Mouse (Mus musculus): Measurements from ENCODE around the gene Mical3. TPM values are rescaled to one million over a fixed set of nuclear protein-coding genes. Genes with fewer than 3 reads are reported as not detected.
"Not testable (repeated sequence)": the region's sequence is repeated elsewhere in the genome, so short reads cannot be mapped to it uniquely, and the experiment has no call there.

The Mical3 gene
- polyA plus RNA-seq, 1 experiment from 2014 or later, result 11.7 TPM

DNA sequence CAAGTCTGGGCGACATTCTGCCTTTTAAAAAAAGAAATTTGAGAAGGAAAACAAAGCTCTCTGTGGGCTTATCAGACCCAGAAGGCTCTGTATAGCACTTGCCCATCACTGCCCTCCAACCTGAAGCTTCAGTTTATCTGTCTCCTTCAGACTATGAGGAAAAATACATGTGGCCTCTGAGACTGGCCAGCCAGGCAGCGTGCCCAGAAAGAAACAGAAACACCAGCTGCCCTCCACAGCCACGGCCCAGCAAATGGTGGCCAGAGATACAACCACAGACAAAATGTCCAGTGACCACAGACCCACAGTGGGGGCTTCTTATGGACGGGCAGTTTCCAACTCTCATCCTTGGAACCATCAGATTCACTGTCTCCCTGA lies 216.3 kb downstream of the Mical3 start:
- WGBS, result 81% methylated on average over 4 of the region's 4 CpGs
- no peak for ATAC-seq (ENCODE audit: insufficient read depth, low FRiP score, low read depth)
- no peaks in the 10 kb centered on the region for H3K36me3 ChIP-seq

DNA sequence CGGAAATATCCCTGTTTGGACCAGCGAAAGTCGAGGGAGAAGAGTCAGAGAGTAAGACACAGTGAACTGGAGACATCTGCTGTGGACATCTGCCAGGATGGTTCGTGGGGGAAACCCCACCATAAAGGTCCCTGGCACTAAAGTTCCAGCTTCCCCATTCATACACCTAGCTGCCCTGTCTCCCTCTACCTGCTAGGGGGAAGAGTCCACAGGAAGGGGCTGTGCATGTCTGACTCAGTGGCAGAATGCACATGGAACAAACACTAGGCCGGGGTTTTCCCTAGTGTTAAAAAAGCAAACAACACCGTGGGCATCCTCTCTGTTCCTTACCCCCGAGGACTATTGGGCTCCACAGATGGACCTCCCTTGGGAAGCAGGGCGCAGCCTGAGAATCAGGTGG lies 217.0 kb downstream of the Mical3 start:
- Histone ChIP-seq H3K4me3 (replicated peaks) (no peak overlapping the region), H3K9me3 (no peaks in the 10 kb centered on the region), H3K4me2 (no peak overlapping the region), H3K27me3 (replicated peaks) (no peaks in the 10 kb centered on the region), H3K4me1 (0 out of 2 replicates have a peak, but pooled peaks cover 11% of the 10 kb centered on the region), H3K9ac (no peak overlapping the region), H3K27ac (no peak overlapping the region), H3K36me3 (no peaks in the 10 kb centered on the region)
- 82% methylated on average over 8 of the region's 8 CpGs for WGBS
- ATAC-seq (ENCODE audit: insufficient read depth, low FRiP score, low read depth), result no peak

More for the DNA sequence above, 216.3 kb downstream of the Mical3 start:
- Histone ChIP-seq H3K4me3 (replicated peaks) (no peak overlapping the region), H3K27me3 (replicated peaks) (no peaks in the 10 kb centered on the region), H3K4me1 (0 out of 2 replicates have a peak, but pooled peaks cover 11% of the 10 kb centered on the region), H3K9ac (no peak overlapping the region), H3K27ac (0 out of 2 replicates have a peak overlapping the region, but pooled peaks have one; percentile 0), H3K9me3 (no peaks in the 10 kb centered on the region), H3K4me2 (0 out of 2 replicates have a peak overlapping the region, but pooled peaks have one; percentile 96)

DNA sequence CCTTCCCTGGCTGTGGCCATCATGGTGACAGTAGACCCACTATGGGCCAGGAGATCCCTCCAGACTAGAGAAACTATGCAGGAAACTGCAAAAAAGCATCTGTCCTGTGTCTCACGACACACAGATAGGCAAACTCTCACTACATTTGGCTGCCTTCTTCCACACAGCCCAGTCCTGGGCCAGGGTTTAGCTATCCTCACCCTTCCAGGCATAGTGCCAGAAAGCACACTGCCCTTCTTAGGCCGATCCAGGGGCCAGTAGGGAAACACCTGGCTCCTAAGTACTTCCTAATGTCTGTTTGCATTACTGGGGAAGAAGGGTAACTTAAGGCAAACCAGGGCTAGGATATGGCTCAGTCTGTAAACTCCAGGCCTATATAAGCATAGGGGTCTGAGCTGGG lies 217.9 kb downstream of the Mical3 start:
- Histone ChIP-seq H3K36me3 (no peaks in the 10 kb centered on the region), H3K27me3 (replicated peaks) (no peaks in the 10 kb centered on the region), H3K4me1 (0 out of 2 replicates have a peak, but pooled peaks cover 11% of the 10 kb centered on the region), H3K9ac (no peak overlapping the region), H3K27ac (no peak overlapping the region), H3K4me3 (replicated peaks) (no peak overlapping the region), H3K4me2 (no peak overlapping the region), H3K9me3 (no peaks in the 10 kb centered on the region)
- WGBS, result 26% methylated on average over 2 of the region's 2 CpGs
- ATAC-seq (ENCODE audit: insufficient read depth, low FRiP score, low read depth), result no peak

DNA sequence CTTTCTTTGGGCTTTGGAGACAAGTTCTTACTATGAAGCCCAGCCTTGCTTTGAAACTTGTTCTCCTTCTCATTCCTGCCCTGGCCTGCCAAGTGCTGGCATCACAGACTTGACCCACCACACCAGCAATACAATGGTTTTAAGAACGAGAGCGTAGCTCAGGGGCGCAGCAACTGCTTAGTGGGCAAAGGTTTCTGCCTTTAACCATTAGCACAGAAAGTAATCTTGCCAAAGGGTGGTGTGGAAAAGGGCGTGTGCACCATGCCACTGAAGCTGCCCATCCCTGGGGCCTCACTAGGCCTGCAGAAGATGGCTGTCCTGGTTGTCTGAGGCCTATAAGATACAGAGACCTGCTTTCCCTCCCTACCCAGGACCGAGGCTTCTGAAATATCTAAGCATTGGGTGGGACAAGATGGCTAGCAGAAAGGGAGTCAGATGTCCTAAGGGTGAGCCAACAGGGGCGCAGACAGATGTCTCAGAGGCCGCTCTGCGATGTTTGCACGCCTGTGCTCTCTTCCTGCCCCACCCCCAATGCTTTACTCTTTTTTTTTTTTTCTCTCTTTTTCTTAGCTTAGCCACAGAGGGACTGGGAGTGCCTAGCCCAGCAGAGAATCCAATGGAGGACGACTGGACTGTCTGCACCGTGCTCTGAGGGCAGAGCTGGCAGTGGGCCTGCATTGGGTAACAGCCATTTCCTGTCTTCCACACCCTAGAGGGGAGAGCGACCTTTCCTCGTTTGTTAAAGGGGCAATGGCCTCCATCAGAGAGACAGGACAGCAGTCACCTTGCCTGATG lies 219.4 kb downstream of the Mical3 start:
- Histone ChIP-seq H3K9ac (no peak overlapping the region), H3K27ac (no peak overlapping the region), H3K4me2 (no peak overlapping the region), H3K4me3 (replicated peaks) (no peak overlapping the region), H3K4me1 (0 out of 2 replicates have a peak, but pooled peaks cover 10% of the 10 kb centered on the region), H3K9me3 (no peaks in the 10 kb centered on the region), H3K36me3 (no peaks in the 10 kb centered on the region), H3K27me3 (replicated peaks) (no peaks in the 10 kb centered on the region)
- no peak for ATAC-seq (ENCODE audit: insufficient read depth, low FRiP score, low read depth)
- WGBS, result 66% methylated on average over 13 of the region's 13 CpGs

DNA sequence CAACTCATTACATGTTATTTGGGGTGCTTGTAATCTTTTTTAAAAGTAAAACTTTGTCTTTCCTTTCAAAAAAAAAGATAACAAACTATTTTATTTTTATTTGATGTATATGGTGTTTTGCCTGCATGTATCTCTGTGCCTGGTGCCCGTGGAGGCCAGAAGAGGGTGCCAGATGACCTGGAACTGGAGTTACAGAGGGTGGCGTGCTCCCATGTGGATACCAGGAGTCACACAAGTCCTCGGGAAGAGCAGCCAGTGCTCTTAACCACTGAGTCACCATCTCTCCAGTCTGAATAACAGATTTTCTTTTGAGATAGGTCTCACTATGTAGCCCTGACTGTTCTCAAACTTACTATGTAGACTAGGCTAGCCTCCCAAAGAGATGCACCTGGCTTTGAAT lies 221.3 kb downstream of the Mical3 start:
- Histone ChIP-seq H3K27ac (no peak overlapping the region), H3K4me3 (replicated peaks) (no peak overlapping the region), H3K27me3 (replicated peaks) (no peaks in the 10 kb centered on the region), H3K4me1 (no peaks in the 10 kb centered on the region), H3K9me3 (no peaks in the 10 kb centered on the region), H3K36me3 (no peaks in the 10 kb centered on the region), H3K9ac (no peak overlapping the region), H3K4me2 (no peak overlapping the region)
- WGBS, result 81% methylated on average over 3 of the region's 3 CpGs
- ATAC-seq (ENCODE audit: insufficient read depth, low FRiP score, low read depth), result no peak

DNA sequence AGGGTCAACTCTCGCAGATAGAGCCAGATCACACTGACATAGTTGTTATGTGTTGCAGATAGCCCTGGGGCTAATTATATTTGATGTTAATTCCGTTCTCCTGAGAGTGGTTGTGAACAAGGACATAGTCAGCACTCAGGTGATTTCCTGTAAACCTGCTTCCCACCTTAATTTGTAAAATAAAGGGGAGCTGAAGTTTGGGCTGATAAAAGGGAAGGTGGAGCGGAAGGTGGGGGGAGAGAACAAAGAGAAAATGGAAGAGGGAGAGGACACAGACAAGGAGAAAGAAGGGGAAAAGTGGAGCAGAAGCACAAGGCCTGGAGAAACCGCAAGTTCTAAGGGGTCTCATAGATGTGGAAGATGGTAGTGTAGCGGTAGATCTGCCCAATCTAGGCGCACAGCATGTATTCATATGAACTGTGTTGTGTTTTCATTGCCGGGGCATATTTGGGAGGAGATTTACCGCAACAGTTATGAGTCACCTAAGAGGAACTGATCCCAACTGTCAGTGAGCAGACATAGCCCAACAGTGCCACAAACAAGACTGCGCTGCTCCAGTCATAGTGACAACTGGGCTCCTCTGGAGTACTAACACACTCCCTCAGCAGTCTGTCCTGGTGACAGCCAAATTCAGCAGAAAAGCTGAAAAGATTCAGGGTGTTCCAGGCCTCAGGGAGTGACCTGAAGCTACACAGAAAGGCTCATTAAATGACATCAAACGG lies 222.8 kb downstream of the Mical3 start:
- not testable (repeated sequence) for H3K36me3 ChIP-seq; H3K27ac ChIP-seq; H3K4me3 ChIP-seq (replicated peaks); H3K4me2 ChIP-seq; H3K4me1 ChIP-seq; H3K9ac ChIP-seq; ATAC-seq (ENCODE audit: insufficient read depth, low FRiP score, low read depth); H3K27me3 ChIP-seq (replicated peaks); H3K9me3 ChIP-seq
- WGBS, result 89% methylated on average over 10 of the region's 10 CpGs

DNA sequence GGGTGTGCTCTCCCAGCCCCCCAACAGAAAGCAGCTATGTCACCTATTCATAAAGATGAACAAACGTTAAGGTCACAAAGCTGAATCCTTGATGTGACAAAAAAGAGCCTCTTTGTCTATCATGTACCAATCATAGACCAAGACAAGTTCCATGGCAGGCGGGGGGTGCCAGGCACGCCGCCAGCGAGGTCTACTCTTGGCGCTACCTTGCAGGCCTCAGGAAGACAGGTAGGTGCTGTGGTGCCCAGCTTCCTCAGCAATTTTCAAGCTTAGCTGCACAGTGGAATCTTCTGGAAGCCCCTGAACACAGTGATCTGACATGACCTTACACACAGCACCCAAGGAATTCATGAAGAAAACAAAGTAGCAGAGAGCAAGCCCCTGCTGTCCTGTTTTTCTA lies 224.3 kb downstream of the Mical3 start:
- Histone ChIP-seq H3K9ac (no peak overlapping the region), H3K27me3 (replicated peaks) (no peaks in the 10 kb centered on the region), H3K27ac (no peak overlapping the region), H3K4me2 (no peak overlapping the region), H3K4me1 (no peaks in the 10 kb centered on the region), H3K9me3 (no peaks in the 10 kb centered on the region), H3K36me3 (no peaks in the 10 kb centered on the region), H3K4me3 (replicated peaks) (no peak overlapping the region)
- WGBS, result 89% methylated on average over 6 of the region's 6 CpGs
- no peak for ATAC-seq (ENCODE audit: insufficient read depth, low FRiP score, low read depth)

DNA sequence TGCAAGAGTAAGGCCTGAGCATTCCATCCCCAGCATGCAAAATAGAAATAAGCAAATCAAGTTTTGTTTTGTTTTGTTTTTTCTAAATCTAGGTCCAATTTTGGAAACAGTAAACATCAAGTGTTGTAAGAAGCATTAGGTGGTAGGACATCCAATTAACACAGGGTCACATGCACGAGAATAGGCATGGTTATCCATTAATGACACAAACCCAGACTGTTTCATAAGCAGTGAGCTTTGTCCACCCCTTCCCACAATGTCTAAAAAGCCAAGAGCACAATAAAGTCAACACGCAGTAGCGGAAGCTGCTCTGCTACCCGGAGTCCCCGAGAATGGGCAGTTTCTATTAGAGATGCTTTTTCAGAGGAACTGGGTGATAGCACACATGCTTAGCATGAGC lies 225.7 kb downstream of the Mical3 start:
- Histone ChIP-seq H3K4me1 (no peaks in the 10 kb centered on the region), H3K36me3 (no peaks in the 10 kb centered on the region), H3K9me3 (no peaks in the 10 kb centered on the region), H3K27me3 (replicated peaks) (no peaks in the 10 kb centered on the region), H3K27ac (no peak overlapping the region), H3K4me2 (no peak overlapping the region), H3K4me3 (replicated peaks) (no peak overlapping the region), H3K9ac (no peak overlapping the region)
- WGBS, result 83% methylated on average over 5 of the region's 5 CpGs
- no peak for ATAC-seq (ENCODE audit: insufficient read depth, low FRiP score, low read depth)

DNA sequence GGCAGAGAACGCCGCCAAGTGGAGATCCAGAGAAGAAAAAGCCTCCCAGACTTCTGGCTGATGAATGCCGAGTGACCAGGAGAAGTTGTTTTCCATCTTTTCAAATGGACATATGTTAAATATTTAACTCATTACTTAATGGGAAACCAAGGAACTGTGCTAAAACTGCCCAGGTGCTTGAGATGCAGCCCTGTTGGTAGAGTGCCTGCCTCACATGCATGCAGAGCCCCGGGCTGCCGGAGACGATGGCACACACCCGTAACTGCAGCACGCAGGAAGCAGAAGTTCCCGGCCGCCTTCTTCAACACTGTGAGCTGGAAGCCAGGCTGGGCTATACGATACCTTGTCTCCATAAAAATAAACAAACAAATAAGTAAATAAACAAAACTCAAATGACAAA lies 226.8 kb downstream of the Mical3 start:
- Histone ChIP-seq H3K4me2 (no peak overlapping the region), H3K9me3 (no peaks in the 10 kb centered on the region), H3K4me1 (no peaks in the 10 kb centered on the region), H3K27me3 (replicated peaks) (no peaks in the 10 kb centered on the region), H3K4me3 (replicated peaks) (no peak overlapping the region), H3K27ac (no peak overlapping the region), H3K9ac (no peak overlapping the region), H3K36me3 (no peaks in the 10 kb centered on the region)
- 81% methylated on average over 11 of the region's 11 CpGs for WGBS
- no peak for ATAC-seq (ENCODE audit: insufficient read depth, low FRiP score, low read depth)

DNA sequence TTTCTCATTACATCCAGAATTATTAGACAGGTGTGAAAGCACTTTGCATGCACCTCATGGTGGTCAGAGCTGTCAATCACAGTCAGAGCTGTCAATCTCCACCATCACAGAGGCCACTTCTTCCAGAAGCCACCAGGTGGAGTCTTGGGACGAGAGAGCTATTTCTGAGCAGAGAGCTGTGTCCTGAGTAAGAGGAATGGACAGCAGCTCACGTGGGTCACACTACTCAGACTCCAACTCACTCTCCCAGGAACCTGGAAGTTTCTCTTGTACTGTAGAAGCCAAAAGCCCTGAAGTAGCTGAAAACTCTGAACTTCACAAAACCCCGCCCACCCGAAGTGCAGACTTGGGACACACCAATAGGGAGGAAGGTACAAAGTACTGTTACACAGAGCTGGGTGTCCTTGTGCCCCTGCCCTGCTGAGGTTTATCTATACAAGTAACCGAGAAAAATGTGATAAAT lies 227.3 kb downstream of the Mical3 start:
- Histone ChIP-seq H3K36me3 (no peaks in the 10 kb centered on the region), H3K4me2 (no peak overlapping the region), H3K9ac (no peak overlapping the region), H3K9me3 (no peaks in the 10 kb centered on the region), H3K4me3 (replicated peaks) (no peak overlapping the region), H3K27ac (no peak overlapping the region), H3K27me3 (replicated peaks) (no peaks in the 10 kb centered on the region), H3K4me1 (no peaks in the 10 kb centered on the region)
- 47% methylated on average over 5 of the region's 5 CpGs for WGBS
- 0 out of 2 replicates have a peak, but pooled peaks have one; percentile 54 for ATAC-seq (ENCODE audit: insufficient read depth, low FRiP score, low read depth)

DNA sequence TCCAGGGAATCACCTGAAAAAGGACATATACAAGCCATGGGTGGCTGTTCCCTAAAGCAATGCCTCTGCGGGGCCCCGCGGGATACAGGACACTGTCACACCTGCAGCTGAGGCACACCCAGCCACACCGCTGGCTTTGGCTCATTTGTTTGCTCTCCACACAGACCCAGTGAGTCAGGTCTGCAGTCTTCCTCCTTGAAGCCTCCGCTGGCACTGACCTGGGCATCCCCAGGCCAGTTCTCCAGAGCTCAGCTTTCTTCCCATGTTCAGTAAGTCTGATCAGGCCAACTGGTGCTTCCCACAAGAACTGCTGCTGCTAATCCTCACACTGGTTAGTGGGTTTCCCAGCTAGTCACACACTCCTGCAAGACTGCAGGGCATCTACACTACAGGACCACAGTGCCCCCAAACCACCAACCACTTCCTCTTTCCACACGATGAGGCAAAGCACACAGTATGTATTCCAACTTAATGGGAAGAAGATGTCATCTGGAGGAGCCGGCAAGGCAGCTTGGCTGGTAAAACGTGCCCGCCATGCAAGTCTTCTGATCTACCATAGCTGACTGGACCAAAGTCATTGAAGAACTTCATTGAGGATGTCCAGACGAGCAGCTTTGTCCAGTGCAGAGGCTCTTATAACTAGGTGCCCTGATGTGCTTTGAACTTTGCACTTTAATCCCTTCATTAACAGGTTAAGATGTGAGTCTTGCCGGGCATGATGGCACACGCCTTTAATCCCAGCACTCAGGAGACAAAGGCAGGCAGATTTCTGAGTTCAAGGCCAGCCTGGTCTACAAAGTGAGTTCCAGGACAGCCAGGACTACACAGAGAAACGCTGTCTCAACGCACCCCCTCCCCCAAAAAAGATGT lies 228.8 kb downstream of the Mical3 start:
- H3K4me2 ChIP-seq, result no peak overlapping the region
- no peaks in the 10 kb centered on the region for H3K4me1 ChIP-seq
- H3K27ac ChIP-seq, result no peak overlapping the region
- 75% methylated on average over 14 of the region's 14 CpGs for WGBS
- H3K27me3 ChIP-seq (replicated peaks), result no peaks in the 10 kb centered on the region
- ATAC-seq (ENCODE audit: insufficient read depth, low FRiP score, low read depth), result 0 out of 2 replicates have a peak, but pooled peaks have one; percentile 15
- no peak overlapping the region for H3K4me3 ChIP-seq (replicated peaks)
- H3K36me3 ChIP-seq, result no peaks in the 10 kb centered on the region
- H3K9ac ChIP-seq, result no peak overlapping the region
- no peaks in the 10 kb centered on the region for H3K9me3 ChIP-seq

Measured in stomach, embryonic 15.5 days (tissue).